Mouse (Mus musculus) adrenal gland, adult 18-20 months (tissue): ENCODE results near the gene Gpr3. TPM values are rescaled to one million over a fixed set of nuclear protein-coding genes. Genes with fewer than 3 reads are reported as not detected.

Source experiments
- DNase-seq, 2 experiments: peaks; one replicate each; pipeline ENCODE4 v3.0.0; 2021 to 2022; ENCODE audit warnings: low spot score in 2 of 2
- total RNA-seq, 2 experiments: library from RNA; stranded (reverse); gene quantifications; 1 replicate in 1 of 2; 2 replicates in 1 of 2; pipeline ENCODE4 v1.2.3; 2021

Gpr3 gene
- total RNA-seq, 2 experiments from 2014 or later, result 0.26 to 1.2 TPM

GRCm38 (mm10) chr4:133199743-133200142 lies 12.6 kb downstream of the Gpr3 start:
- DNase-seq, result no peak

- no peak for DNase-seq
Observed at GRCm38 (mm10) chr4:133198337-133199180, 13.8 kb downstream of the Gpr3 start.

GRCm38 (mm10) chr4:133197801-133198286 lies 14.5 kb downstream of the Gpr3 start:
- no peak for DNase-seq

GRCm38 (mm10) chr4:133197355-133197754 lies 15.0 kb downstream of the Gpr3 start:
- no peak for DNase-seq

GRCm38 (mm10) chr4:133196852-133197251 lies 15.5 kb downstream of the Gpr3 start:
- DNase-seq, result no peak

- DNase-seq, result no peak
Observed at GRCm38 (mm10) chr4:133196136-133196535, 16.2 kb downstream of the Gpr3 start.

- no peak for DNase-seq
Observed at GRCm38 (mm10) chr4:133195014-133195413, 17.3 kb downstream of the Gpr3 start.

GRCm38 (mm10) chr4:133194482-133194881 lies 17.9 kb downstream of the Gpr3 start:
- DNase-seq, result no peak

- DNase-seq, result no peak
Observed at GRCm38 (mm10) chr4:133189396-133189795, 22.9 kb downstream of the Gpr3 start.

- DNase-seq, result no peak
Observed at GRCm38 (mm10) chr4:133186856-133187255, 25.5 kb downstream of the Gpr3 start.

- no peak for DNase-seq
Observed at GRCm38 (mm10) chr4:133185893-133186292, 26.4 kb downstream of the Gpr3 start.

GRCm38 (mm10) chr4:133184898-133185665 lies 27.3 kb downstream of the Gpr3 start:
- DNase-seq, result no peak

- DNase-seq, result no peak
Observed at GRCm38 (mm10) chr4:133184031-133184897, 28.1 kb downstream of the Gpr3 start.

GRCm38 (mm10) chr4:133182439-133183033 lies 29.8 kb downstream of the Gpr3 start:
- DNase-seq, result no peak

- no peak for DNase-seq
Observed at GRCm38 (mm10) chr4:133179258-133179657, 33.1 kb downstream of the Gpr3 start.

- DNase-seq, result no peak
Observed at GRCm38 (mm10) chr4:133178305-133178704, 34.0 kb downstream of the Gpr3 start.

GRCm38 (mm10) chr4:133176761-133177403 lies 35.5 kb downstream of the Gpr3 start:
- no peak for DNase-seq

- DNase-seq, result no peak
Observed at GRCm38 (mm10) chr4:133175998-133176760, 36.2 kb downstream of the Gpr3 start.

- DNase-seq, result no peak
Observed at GRCm38 (mm10) chr4:133175274-133175673, 37.1 kb downstream of the Gpr3 start.
